Mouse (Mus musculus) forebrain, embryonic 11.5 days (tissue): ENCODE measurements at regions not wholly inside any gene's neighbourhood (a gene's known extent, or its start where the extent isn't known, plus 50 kb on each side); places are given as distances from the start of the nearest gene placed in this dataset.

Source experiments
- ATAC-seq: fragments of 200-750 bp; cut with Nextera tagmentation; replicated peaks from 2 replicates; pipeline ENCODE4 v1.8.0; 2017; ENCODE audit warnings: moderate TSS enrichment; ENCODE audit not compliant: low FRiP score
- DNase-seq: peaks from one replicate; pipeline ENCODE4 v3.0.0-alpha.2; 2017; ENCODE audit warnings: low spot score
- H3K27ac ChIP-seq: fragments of 300-500 bp; sonication (generic); 2 replicates; pipeline ENCODE4 v1.5.1; 2014; ENCODE audit warnings: low read depth, low read length
- H3K27me3 ChIP-seq: fragments of 300-500 bp; sonication (generic); 2 replicates; pipeline ENCODE4 v1.6.1; 2014; ENCODE audit warnings: mild to moderate bottlenecking, low read length, mixed read lengths; ENCODE audit not compliant: control insufficient read depth, insufficient read depth
- H3K36me3 ChIP-seq: fragments of 300-500 bp; sonication (generic); 2 replicates; pipeline ENCODE4 v1.6.1; 2014; ENCODE audit warnings: mild to moderate bottlenecking, low read length, moderate library complexity, mixed read lengths; ENCODE audit not compliant: control insufficient read depth, insufficient read depth
- H3K4me1 ChIP-seq: fragments of 300-500 bp; sonication (generic); replicated peaks from 2 replicates; pipeline ENCODE4 v1.6.1; 2014; ENCODE audit warnings: low read length, mixed read lengths; ENCODE audit not compliant: control insufficient read depth, insufficient read depth
- H3K4me2 ChIP-seq: fragments of 300-500 bp; sonication (generic); 2 replicates; pipeline ENCODE4 v1.6.1; 2014; ENCODE audit warnings: low read depth, mild to moderate bottlenecking, low read length, moderate library complexity, mixed read lengths; ENCODE audit not compliant: severe bottlenecking
- H3K4me3 ChIP-seq: fragments of 300-500 bp; sonication (generic); 2 replicates; pipeline ENCODE4 v1.5.1; 2014; ENCODE audit warnings: low read depth, low read length
- H3K9ac ChIP-seq: fragments of 300-500 bp; sonication (generic); 2 replicates; pipeline ENCODE4 v1.6.1; 2014; ENCODE audit warnings: low read length
- H3K9me3 ChIP-seq: fragments of 300-500 bp; sonication (generic); 2 replicates; pipeline ENCODE4 v1.6.1; 2016; ENCODE audit warnings: low read length, mixed read lengths; ENCODE audit not compliant: control insufficient read depth
- WGBS: fragments of 180-500 bp; shearing (Covaris S2); extraction: QIAGEN DNeasy Blood & Tissue Kit; methylation state at CpG from one replicate; pipeline ENCODE4 v1.1.7; 2014; 5-methylcytosine and 5-hydroxymethylcytosine counted together

DNA sequence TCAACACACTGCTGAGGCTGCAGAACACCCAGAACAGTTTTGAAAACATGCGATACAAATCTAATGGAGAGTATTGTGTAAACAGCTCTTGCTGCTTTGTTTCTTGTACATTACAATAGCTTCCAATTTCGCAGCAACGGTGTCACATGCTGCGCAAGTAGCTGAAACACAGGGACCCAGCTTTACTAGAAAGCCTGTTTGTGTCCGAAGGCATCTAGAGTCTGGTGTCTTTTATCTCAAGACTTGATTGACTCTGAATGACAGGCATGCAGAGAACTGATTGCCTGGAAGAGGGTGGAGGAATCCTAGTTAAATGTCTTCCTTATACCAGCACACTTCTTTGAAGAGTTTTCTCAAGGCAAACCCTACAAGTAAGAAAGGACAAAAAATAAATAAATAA is 66.1 kb upstream of the Fgf10 start:
- ATAC-seq (no peak), DNase-seq (no peak)
- no peaks in the 10 kb centered on the region for H3K9me3 ChIP-seq
- H3K27ac ChIP-seq, result no peak overlapping the region
- H3K4me3 ChIP-seq, result no peak overlapping the region
- 50% methylated on average over 5 of the region's 5 CpGs for WGBS
- H3K4me1 ChIP-seq, result no peaks in the 10 kb centered on the region
- no peak overlapping the region for H3K9ac ChIP-seq
- H3K27me3 ChIP-seq, result no peaks in the 10 kb centered on the region
- H3K36me3 ChIP-seq, result no peaks in the 10 kb centered on the region
- no peak overlapping the region for H3K4me2 ChIP-seq

DNA sequence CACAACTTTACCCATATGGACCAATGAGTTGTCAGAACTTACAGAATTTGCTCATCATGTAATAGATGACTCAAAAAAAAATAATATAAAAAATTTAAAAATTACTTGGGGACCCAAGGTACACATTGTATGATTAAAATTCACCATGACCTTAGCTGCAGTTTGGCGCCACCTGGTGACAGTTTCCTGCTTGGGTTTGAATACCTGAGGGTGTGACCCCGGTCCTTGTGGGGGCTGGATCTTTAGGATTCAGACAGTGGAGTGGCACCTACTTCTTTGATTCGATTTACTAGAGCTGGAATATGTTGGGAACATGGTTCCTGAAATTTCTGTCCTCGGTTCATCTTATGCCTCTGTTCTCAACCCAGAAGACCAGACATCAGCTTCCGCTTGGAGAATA is 72.7 kb upstream of the Fgf10 start:
- Histone ChIP-seq H3K4me2 (no peak overlapping the region), H3K27ac (no peak overlapping the region), H3K36me3 (no peaks in the 10 kb centered on the region), H3K4me1 (no peaks in the 10 kb centered on the region), H3K9me3 (no peaks in the 10 kb centered on the region), H3K9ac (no peak overlapping the region), H3K4me3 (no peak overlapping the region), H3K27me3 (no peaks in the 10 kb centered on the region)
- no peak for ATAC-seq
- DNase-seq, result no peak
- WGBS, result 69% methylated on average over 5 of the region's 5 CpGs

DNA sequence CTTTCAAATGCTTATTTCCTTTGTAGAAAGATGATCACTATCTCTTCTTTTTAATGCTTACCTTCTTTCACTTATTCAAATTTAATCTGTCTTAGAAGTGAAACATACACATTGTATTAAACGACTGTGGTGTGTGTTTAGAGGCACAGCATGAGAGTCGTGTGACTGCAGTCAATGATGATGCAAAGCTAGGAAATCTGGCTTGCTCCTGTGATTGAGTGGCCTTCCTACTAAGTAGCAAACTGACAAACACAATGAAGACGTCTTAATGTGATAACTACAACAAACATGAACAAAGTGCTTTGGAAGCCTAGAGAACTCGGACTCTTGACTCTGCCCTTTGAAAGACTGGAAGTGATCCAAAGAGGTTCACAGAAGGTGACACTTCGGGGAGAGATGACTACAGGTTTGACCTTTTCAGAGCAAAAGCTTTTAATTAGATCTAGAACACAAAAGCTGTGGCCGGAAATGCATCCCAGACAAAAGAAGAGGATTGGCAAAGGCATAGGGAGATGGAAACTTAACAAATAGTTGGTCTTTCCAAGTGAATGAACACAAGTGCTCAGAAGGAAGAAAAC is 73.3 kb upstream of the Fgf10 start:
- DNase-seq, result no peak
- Histone ChIP-seq H3K4me1 (no peaks in the 10 kb centered on the region), H3K36me3 (no peaks in the 10 kb centered on the region), H3K4me3 (no peak overlapping the region), H3K4me2 (no peak overlapping the region), H3K27ac (no peak overlapping the region), H3K27me3 (no peaks in the 10 kb centered on the region), H3K9ac (no peak overlapping the region), H3K9me3 (no peaks in the 10 kb centered on the region)
- ATAC-seq, result no peak
- 36% methylated on average over 6 of the region's 6 CpGs for WGBS

DNA sequence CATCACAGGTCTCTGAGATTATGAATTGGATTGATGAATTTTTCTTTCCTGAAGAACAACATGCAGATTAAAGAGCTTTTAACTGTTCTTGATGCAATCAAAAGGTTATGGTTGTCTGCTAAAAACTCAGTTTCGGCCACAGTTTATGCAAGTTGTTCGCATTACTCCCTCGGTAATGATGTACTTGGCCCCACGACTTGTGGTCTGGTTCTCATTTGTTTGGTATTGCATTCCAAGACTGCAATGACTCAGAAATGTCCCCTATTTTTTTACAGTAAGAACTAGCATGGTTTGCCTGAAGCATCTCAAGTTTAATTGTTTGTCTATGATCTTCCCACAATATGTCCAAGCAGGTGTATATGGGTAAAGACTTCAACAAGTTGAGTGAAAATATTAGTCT is 77.5 kb upstream of the Fgf10 start:
- WGBS, result 83% methylated on average over 4 of the region's 4 CpGs
- Histone ChIP-seq H3K27me3 (no peaks in the 10 kb centered on the region), H3K4me3 (no peak overlapping the region), H3K9ac (no peak overlapping the region), H3K27ac (no peak overlapping the region), H3K36me3 (no peaks in the 10 kb centered on the region), H3K4me2 (no peak overlapping the region), H3K9me3 (no peaks in the 10 kb centered on the region), H3K4me1 (no peaks in the 10 kb centered on the region)
- no peak for DNase-seq
- ATAC-seq, result no peak

DNA sequence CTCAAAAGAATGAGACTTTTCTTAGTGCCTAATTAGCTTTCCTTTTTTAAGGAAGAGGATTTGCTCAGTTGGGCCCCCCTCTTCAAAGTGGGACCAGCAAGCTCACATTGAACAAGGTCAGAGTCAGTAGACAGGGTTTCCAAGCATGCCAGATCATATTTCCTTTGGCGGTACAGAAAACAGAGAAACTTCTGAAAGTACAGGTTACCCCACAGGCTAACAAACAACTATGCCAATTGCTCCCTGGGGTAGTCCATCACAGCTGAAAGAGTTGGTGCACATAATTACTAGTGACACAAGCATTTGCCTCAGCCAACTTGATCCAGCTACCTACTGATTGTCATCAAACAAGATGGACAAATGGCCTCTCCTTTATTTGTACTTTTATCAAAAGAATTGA is 97.0 kb upstream of the Fgf10 start:
- peaks cover 2% of the 10 kb centered on the region; the same call in 1 of the 2 replicates for H3K4me1 ChIP-seq
- 15% methylated on average over 1 of the region's 1 CpGs for WGBS
- H3K27ac ChIP-seq, result no peak overlapping the region
- H3K9me3 ChIP-seq, result no peaks in the 10 kb centered on the region
- peaks cover 4% of the 10 kb centered on the region; the same call in 1 of the 2 replicates for H3K27me3 ChIP-seq
- H3K36me3 ChIP-seq, result no peaks in the 10 kb centered on the region
- DNase-seq (no peak), ATAC-seq (peak; percentile 71)
- H3K4me3 ChIP-seq, result no peak overlapping the region
- no peak overlapping the region for H3K9ac ChIP-seq
- H3K4me2 ChIP-seq, result no peak overlapping the region

DNA sequence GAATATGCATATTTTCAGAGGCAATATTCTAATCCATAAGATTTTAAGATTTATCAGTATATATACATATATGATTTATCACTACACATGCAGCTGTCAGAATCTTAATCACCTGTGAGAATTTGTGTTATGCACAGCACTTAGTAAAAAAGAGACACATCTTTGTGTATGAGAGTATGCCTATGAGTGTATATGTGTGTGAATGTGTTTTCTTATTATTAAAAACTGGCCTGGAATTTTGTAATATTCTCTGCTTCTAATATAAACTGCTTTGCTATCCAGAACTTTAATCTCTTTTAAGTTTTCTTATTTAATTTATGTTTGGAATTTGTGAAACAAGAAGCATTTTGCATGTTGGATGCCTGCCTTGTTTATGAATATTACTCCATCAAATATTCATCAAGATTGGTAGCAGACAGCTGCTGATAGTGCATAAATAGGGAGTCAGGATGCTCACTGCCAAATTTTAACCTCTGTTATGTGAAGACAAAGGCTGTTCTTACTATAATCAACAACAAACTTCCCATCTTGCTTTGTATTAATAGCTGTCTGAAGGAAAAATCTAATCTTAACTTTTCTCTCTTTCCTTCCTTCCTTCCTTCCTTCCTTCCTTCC is 104.3 kb upstream of the Fgf10 start:
- H3K9ac ChIP-seq, result no peak overlapping the region
- DNase-seq (no peak), ATAC-seq (no peak)
- H3K36me3 ChIP-seq, result no peaks in the 10 kb centered on the region
- no peak overlapping the region for H3K4me3 ChIP-seq
- no peaks in the 10 kb centered on the region for H3K4me1 ChIP-seq
- no peaks in the 10 kb centered on the region for H3K27me3 ChIP-seq
- no peak overlapping the region for H3K4me2 ChIP-seq
- H3K9me3 ChIP-seq, result no peaks in the 10 kb centered on the region
- H3K27ac ChIP-seq, result no peak overlapping the region

DNA sequence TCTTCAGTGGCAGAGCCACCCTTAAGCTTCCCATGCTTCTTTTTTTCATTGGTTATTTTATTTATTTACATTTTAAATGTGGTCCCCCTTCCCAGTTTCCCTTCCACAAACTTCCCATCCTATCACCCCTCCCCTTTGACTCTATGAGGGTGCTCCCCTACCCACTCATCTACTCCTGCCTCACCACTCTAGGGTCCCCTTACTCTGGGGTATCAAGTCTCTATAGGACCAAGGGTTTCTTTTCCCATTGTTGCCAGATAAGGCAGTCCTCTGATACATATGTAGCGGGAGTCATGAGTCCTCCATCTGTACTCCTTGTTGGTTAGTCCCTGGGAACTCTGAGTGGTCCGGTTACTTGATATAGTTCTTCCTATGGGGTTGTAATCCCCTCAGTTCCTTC is 110.6 kb upstream of the Fgf10 start:
- H3K27ac ChIP-seq, result no peak overlapping the region
- H3K4me1 ChIP-seq, result no peaks in the 10 kb centered on the region
- H3K9me3 ChIP-seq, result no peaks in the 10 kb centered on the region
- no peak overlapping the region for H3K4me2 ChIP-seq
- H3K9ac ChIP-seq, result no peak overlapping the region
- ATAC-seq (no peak), DNase-seq (no peak)
- 81% methylated on average over 2 of the region's 2 CpGs for whole genome bisulfite sequencing
- no peaks in the 10 kb centered on the region for H3K36me3 ChIP-seq
- no peaks in the 10 kb centered on the region for H3K27me3 ChIP-seq
- H3K4me3 ChIP-seq, result no peak overlapping the region

DNA sequence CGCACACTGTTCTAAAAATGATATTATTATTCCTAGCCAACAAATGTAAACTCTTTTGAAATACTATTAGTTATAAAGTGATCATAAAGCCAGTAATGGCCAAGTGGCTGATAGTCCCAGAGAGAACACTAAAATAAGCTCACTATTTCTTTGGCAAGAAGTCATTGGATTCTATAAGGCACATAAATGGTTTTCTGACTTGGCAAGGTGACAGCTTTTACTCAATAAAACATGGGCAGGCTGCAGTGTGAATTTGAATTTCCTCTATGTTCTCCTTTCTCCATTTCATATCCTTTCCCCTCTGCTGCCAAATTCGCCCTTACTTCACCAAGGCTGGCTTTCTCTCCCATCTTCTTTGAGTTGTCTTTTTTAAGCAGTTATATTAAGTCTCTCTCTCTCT is 117.6 kb upstream of the Fgf10 start:
- WGBS, result 79% methylated on average over 2 of the region's 2 CpGs
- no peaks in the 10 kb centered on the region for H3K4me1 ChIP-seq
- no peak overlapping the region for H3K4me2 ChIP-seq
- DNase-seq (no peak), ATAC-seq (no peak)
- H3K9ac ChIP-seq, result no peak overlapping the region
- H3K27ac ChIP-seq, result no peak overlapping the region
- no peaks in the 10 kb centered on the region for H3K36me3 ChIP-seq
- no peaks in the 10 kb centered on the region for H3K9me3 ChIP-seq
- no peak overlapping the region for H3K4me3 ChIP-seq
- H3K27me3 ChIP-seq, result no peaks in the 10 kb centered on the region

DNA sequence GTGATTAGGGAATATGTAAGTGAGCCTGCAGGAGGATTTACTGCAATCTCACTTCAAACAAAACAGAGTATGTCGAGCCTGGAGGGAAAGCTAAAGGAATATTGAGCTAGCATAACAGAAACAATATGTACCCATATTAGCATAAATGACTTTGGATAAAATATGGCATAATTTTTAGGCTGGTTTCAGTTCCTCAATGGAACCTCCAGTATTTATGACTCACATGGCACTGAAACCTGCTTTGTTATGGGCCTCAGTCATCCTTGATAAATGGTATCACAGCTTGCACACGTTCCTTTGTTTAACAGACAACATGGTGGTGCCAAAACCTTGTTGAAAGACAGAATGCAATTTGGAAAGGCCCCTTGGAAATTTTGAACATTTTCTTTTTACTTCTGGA is 130.8 kb upstream of the Fgf10 start:
- Histone ChIP-seq H3K4me2 (no peak overlapping the region), H3K9ac (no peak overlapping the region), H3K4me3 (no peak overlapping the region), H3K27ac (no peak overlapping the region), H3K36me3 (no peaks in the 10 kb centered on the region), H3K27me3 (no peaks in the 10 kb centered on the region), H3K4me1 (no peaks in the 10 kb centered on the region), H3K9me3 (no peaks in the 10 kb centered on the region)
- 71% methylated on average over 2 of the region's 2 CpGs for WGBS
- DNase-seq, result no peak
- no peak for ATAC-seq
